Mouse (Mus musculus) neural tube, embryonic 10.5 days (tissue): ENCODE results near the gene Lsmem1.
"Not testable (repeated sequence)": the region's sequence is repeated elsewhere in the genome, so short reads cannot be mapped to it uniquely, and the experiment has no call there.

Source experiments
- DNase-seq: peaks from one replicate; pipeline ENCODE4 v3.0.0-alpha.2; 2017; ENCODE audit warnings: low spot score; ENCODE audit errors: extremely low spot score

Lsmem1 gene

DNA sequence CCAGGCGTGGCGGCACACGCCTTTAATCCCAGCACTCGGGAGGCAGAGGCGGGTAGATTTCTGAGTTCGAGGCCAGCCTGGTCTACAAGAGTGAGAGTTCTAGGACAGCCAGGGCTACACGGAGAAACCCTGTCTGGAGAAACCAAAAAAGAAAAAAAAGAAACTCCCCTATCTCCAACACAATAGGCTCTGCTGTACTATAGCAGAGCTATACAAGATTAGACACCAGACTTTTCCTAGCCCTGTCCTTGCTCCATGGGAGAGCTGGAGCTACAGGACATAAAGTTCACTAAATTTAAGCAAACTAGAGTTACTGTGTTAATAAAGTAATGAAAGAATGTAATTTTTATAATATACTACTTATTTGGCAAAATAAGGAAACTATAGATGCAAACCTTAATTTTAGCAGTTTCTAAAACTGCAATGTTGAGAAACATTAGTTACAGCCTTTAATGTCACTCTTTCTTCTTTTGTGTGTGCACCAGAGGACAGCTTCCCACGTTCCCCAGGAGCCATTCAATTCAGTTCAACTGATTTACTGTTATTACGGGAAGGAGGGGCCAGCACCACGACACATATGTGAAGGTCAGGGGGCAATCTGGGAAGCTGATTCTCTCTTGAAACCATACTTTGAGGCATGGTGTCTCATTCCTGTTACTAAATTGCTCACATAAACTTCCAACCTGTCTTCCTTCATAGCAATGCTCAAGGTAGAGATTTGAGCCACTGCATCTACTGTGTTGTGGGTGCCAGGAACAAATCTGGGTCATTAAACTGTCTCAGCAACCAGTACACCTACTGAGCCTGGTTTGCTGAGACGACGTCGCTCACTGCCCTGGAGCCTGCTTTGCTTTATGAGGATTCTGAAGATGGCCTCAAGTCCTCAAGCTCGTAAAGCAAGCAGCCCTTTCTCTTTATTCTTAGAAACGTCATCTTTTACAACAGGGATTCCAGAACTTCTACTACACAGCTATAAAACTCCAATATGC is 15.9 kb upstream of the Lsmem1 start:
- DNase-seq = no peak

DNA sequence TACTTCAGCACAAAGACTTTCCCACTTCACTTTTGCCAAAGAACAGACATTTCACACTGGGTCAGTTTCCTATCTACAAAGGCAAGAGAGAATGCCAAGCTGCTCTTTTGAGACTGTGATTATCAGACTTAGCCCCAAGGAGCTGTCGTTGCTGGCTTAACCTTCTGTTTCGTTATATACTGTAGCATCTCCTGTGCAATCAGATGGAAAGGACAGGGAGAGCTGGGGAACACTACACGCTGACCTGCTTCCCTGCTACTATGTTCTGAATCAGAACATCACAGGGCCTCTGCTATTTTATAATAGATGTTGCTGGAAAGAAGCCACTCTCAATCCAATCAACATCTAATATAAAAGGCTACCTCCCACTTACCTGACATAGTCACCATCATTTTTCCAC is 9.8 kb upstream of the Lsmem1 start:
- no peak for DNase-seq

DNA sequence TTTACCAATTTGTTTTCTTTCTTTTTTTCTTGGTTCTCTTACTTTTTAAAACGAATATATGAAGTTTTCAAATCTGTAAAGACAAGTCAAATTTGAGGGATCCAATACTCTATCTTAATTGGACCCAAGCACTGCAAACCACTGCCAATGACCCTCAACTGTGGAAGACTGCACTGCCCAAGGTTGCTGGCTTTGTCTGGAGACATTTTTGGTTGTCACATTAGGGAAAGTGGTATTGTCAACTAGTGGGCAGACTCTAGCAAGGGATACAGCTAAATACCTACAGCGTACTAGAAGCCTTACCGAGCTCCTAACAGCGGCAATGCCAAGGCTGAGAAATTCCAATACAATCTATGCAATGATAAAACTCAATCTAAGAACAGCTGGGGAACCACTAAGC is 8.6 kb upstream of the Lsmem1 start:
- no peak for DNase-seq

DNA sequence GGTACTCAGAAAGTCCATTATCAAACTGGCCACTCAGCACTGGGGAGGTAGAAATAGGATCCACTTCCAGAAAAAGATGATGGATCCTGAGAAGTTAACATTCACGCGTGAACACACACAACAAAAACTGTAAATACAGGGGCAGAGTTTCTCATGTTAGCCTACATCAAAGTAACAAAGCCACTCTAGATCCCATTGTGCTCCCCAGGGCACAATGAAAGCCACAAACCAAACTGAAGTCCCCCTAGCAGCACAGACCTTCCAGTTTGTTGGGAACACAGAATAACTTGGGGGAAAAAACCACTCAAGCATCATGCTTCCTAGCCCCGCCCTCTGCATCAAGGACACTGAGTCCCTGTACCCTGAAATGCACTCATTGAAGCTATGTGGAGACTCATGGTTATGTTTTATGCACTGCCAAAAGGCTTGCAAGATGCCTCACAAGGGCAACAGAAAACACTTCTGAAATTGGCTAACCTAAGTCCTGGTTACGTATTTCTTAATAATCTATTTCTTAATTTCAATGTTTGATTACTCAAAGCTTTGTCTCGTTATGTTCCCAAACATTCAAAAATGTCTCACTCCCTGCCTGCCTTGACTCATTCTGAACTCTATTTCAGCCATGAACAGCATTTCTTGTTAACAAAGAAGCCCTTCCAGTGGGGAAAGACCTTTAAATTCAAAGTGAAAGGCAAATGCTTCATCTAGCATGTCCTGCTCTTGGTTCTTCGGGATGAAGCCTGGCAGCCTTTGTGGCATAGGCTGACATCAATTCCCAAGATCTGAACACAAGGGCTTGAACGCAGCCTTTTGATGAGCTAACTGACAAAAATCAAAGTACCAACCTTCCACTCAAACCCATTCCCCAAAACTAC is 3.1 kb upstream of the Lsmem1 start:
- DNase-seq = no peak

- DNase-seq = no peak
Measured at GRCm38 (mm10) chr12:40200484-40201235, 1.4 kb upstream of the Lsmem1 start.

DNA sequence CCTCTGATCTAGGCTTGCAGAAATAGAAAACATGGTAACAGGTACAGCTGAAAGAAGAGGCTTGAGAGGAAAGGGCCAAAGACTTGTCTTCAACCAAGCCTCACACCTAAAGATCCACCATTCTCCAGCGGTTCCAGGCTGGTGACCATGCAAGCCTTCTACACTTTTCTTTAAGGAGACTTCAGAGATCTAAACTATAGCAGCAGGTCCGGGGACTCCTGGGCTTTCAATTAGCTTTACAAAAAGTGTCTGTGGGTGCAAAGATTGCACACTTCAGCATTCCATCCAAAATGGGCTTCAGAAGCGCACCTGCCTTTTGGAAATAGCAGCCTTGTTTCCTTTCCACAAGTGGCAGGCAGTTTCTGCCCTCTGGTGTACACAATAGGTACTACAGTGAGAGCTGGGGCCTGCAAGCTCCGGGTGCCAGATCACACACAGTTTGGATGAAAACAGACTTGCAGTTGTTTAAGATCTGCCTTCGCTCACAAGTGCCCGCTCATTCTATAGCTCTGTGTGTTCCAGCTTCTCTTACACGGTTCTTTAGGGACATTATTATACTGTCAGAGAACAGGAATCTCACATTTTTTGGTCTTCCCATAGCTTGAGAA is 609 bp upstream of the Lsmem1 start:
- DNase-seq = peak; percentile 61

DNA sequence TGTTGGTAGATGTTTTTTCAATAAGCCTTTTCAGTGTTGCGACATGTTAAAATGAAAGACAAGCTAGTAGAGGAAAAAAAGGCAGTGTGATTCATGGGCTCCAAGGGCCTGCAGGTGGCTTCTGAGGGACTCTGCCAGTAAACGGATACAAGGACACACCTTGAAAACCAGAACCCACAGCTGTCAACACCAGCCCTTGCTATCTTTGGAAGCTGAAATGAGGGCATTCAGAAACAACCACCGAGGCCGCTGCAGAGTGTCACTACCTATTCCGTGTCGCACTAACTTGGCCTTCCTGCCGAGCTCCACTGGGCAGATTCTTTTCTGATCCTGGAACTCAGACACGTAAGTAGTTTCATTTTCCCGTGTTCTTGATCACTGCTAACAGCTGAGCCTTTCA is 863 bp downstream of the Lsmem1 start:
- DNase-seq = no peak

DNA sequence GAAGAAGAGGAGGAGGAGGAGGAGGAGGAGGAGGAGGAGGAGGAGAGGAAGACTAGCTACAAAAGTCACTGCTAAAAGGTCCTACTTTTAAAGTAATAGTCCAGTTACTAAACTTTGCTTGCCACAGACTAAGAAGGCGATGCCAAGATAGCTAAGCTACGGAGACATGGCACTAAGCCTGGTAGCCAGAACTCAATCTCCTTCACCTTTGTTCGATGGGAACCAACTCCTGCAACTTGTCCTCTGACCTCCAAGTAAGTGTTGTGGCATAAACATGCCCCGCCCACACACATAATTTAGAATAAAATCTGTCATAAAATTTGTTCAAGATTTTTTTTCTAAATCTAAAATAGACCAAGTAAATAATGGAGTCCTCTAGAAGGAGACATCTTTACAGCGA is 1.3 kb downstream of the Lsmem1 start:
- no peak for DNase-seq

GRCm38 (mm10) chr12:40197511-40197910 is 1.8 kb downstream of the Lsmem1 start:
- DNase-seq = no peak

GRCm38 (mm10) chr12:40185474-40185873 is 13.8 kb downstream of the Lsmem1 start:
- no peak for DNase-seq

DNA sequence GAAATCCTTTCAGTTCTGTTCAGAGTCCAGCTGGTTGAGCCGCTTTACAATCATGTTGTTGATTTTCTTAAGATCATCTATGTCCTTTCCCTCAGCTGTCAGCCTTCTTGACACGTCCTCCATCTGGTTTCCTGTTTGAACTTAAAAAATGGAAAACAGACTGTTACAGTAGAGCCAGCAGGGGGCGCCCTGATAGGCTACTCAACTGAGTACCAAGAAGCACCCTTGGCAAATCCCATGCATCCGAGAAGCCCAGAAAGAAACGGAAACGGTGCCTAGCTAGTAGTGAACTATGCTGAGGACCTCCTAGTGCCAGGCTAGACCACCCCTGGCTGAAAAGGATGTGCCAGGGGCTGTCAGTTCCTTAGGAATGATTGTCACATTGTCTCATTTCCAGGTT is 22.2 kb downstream of the Lsmem1 start:
- DNase-seq = no peak

DNA sequence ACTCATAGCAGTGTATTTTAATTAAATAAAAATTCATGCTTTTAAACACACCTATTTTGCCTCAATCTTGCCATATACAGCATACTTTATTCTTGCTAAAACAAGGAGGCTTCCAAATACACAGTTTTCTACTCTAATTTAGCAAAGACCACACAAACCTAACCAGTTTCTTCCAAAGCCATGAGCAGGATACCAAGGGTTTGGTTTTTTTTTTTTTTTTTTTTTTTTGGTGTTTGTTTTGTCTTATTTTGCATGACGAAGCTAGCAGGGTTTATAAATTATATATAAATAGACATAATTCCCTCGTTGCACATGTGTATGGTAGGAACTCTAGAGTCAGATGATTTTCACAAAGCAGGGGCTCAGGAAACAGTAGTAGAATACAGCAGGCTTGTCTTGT is 23.1 kb downstream of the Lsmem1 start:
- no peak for DNase-seq

- not testable (repeated sequence) for DNase-seq
Measured at GRCm38 (mm10) chr12:40175171-40175570, 24.1 kb downstream of the Lsmem1 start.

DNA sequence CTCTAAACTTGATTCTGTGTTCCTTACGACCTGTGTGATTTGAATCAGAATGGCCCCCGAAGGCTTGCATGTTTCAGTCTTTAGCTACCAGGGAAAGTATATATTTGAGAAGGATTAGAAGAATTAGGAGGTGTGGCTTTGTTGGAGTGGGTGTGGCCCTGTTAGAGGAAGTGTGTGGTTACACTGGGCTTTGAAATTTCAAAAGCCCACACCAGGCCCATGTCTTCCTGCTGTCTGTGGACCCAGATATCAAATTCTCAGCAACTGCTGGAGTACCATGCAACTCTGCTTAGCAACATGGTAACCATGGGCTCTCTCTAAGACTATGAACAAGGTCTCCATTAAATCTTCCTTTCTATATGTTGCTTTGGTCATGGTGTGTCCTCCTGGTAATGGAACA is 27.7 kb downstream of the Lsmem1 start:
- no peak for DNase-seq

DNA sequence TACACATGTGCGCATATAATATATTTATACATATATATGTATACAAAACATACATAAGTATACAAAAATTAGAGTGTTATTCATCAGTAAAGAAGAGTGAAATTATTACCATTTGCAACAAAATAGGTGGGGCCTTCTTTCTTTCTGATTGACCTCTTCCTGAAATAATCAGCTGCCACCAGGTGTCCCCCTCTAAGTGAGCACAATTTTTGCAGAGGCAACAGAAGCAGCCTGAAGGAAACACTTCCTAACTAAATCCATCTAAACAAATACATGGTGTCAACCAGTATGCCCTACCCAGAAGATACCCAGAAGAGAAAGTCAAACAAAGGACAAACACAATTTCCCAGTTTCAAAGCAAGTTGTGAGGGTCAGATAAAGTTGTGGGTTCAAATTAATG is 29.6 kb downstream of the Lsmem1 start:
- DNase-seq = no peak

DNA sequence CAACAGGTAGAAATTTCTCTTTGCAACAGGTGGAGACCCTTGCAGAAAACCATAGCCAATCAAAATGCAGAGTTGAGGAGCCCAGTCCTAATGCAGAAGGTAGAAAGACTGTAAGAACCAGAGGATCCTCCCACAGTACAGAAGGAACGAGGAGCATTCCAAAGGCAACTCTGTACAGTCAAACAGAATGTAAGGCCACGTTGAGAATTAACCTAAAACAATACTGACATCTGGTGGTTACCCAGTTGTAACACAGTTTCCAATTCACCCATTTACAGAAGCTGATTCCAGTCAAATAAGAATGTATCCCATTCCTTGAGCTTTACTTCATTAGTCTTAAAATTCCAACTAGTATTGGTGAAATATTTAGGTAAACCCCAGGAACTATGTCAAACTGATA is 34.7 kb downstream of the Lsmem1 start:
- DNase-seq = no peak

- no peak for DNase-seq
Measured at GRCm38 (mm10) chr12:40160777-40161176, 38.5 kb downstream of the Lsmem1 start.

DNA sequence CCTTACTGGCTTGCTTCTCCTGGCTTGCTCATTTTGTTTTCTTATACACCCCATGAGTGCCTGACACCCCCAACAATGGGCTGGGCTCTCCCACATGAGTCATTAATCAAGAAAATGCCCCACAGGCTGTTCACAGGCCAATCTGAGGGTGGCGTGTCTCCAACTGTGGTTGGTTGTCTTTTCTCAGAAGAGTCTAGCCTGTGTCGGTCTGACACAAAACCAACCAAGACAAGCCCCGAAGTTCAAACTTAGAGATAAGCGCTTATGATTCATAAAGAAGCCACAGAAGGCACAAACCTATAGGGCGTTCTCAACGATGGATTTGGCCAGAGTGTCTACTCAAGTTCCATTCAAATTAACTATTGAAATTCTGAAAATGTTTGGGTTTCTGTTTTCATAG is 45.1 kb downstream of the Lsmem1 start:
- DNase-seq = no peak

DNA sequence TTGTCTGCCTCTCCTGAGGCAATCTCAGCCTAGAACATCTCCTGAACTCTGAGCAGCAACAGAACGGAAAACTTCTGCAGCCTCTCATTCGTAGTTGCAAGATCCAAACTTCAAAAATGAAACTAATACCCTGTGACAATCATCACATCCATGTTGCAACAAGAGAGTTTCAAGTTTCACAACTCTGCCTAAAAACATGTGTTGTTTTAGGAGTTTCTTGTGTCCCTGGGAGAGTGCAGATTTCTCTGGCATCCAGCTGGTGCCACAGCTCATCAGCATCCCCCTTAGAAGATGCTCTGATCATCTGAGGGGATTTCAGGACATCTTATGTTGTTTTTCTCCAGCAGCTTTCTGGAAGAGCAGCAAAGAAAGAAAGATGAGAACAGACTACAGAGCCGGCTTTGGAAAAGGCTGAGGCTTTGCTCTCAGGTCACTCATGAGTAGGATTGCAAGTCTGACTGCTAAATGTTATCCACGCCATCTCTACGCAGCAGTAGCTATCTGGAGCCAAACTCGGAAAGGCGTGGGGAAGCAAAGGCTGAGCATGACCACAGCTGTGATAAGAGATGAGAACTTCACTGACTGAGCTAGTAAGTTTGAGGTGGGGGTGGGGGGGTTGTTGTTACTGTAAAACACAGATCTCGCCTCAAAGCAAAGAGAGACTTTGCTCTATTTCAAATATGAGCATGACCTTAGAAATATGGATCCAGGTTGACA is 46.8 kb downstream of the Lsmem1 start:
- no peak for DNase-seq

GRCm38 (mm10) chr12:40147319-40147718 is 52.0 kb downstream of the Lsmem1 start:
- no peak for DNase-seq
